Mouse (Mus musculus): ENCODE measurements around the gene Ifit1bl1.
A peak's percentile ranks its signal among the peaks of the same experiment; 100 is the strongest.
"Not testable (repeated sequence)": the region's sequence is repeated elsewhere in the genome, so short reads cannot be mapped to it uniquely, and the experiment has no call there.

Gene Ifit1bl1

DNA sequence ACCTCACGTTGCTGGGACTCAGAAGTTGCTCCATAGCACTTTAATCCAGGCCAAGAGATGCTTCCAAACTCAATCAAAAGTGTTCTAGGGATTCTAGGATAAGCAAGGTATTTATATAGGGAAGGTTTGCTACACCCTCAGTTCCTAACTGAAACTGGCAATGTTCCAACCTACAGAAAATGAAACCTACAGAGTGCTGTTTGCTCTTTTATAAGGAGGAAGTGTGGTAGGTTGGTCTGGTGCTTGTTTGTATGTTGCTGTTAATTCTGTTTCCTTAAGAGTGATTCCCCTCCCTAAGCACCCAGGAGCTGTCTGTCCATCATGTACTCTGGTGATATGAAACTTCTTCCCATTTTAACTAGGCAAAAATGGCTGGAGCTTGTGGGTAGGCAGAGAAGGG is at the start of gene Ifit1bl1:
Gene Ifit1bl1, minus strand, starts transcription at position 69 of the 400 bp plus-strand sequence.
- DNase-seq (ENCODE audit: low spot score) = not testable (repeated sequence)

DNA sequence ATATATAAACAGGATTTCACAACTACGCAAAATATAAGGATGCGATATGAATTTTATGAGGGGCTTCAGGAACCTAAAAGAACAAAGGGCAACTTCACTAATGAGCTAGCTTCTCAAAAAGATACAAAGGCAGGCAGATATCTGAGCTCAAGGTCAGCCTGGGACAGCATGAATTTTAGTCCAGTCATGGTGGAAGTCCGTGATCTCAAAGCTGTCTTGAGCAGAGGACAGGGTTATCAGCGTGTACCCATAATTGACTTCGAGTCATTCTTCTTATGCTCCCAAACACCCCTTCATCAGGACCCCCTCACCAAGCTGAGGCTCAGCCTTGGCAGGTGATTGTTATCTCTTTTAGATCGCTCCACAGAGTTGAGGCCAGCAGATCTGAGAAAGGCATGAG is 49.2 kb upstream of the Ifit1bl1 start:
- DNase-seq (ENCODE audit: low spot score) = no peak

DNA sequence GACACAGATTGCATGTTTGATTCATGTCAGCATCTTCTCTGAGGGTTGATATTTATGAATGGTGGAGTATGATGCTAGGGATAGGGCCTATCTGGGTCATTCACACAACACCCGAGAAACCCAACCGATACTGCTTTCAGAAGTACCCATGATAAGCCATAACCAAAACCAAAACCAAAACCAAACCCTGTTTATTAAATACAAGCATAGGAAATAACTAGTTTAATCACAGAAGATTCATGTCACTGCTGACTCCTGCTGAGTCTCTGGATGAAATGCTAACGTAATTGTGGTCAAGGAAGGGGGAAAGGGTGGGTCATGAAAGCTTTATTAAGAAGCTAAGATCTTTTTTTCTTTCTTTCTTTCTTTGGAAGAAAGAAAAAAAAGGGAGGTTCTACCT is 48.5 kb upstream of the Ifit1bl1 start:
- no peak for DNase-seq (ENCODE audit: low spot score)

DNA sequence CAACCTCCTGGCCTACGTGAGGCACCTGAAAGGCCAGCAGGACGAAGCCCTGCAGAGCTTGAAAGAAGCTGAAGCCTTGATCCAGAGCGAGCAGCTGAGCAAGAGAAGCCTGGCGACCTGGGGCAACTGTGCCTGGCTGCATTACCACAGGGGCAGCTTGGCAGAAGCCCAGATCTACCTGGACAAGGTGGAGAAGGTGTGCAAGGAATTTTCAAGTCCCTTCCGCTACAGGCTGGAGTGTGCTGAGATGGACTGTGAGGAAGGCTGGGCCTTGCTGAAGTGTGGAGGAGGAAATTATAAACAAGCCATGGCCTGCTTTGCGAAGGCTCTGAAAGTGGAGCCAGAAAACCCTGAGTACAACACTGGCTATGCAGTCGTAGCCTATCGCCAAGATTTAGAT is 45.9 kb upstream of the Ifit1bl1 start:
- not testable (repeated sequence) for DNase-seq (ENCODE audit: low spot score)

DNA sequence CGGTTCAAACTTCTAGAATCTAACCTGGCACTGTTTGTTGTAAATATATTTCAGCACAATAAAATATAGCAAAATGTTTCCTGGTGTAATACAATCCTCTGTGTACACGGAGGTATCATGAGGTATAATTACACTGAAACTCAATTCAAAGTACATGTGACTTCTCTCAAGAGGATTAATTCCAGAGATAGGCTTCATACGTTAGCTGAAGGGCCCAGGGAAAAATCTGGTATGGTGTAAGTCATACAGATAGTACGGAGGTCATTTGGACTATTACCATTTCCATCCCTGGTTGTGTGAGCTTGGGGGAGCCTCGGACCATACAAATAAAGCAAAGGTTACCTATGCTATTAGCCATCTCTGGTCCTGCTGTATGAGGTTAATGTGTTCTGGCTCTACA is 40.9 kb upstream of the Ifit1bl1 start:
- no peak for DNase-seq (ENCODE audit: low spot score)

DNA sequence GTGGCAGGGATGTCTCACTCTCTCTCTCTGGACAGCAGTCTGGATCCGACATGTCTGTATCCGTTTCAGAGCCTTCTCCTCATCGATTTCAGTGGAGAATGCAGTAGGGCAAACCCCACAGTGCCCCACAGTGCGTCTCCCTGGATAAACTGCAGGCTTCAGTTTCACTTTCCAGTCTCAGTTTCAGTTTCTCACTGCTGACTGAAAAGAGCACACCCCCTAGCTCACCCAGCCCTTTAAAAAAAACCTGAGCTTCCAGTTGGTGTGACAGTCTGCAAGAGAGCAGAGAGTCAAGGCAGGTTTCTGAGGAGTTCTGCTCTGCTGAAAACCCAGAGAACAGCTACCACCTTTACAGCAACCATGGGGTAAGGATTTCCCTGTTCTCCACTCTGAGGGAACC is 38.9 kb upstream of the Ifit1bl1 start, which contains the start of the genes Ifit1bl2 and Ifit1:
Gene Ifit1bl2, minus strand, starts transcription at position 121 of the 400 bp plus-strand sequence.
Gene Ifit1, plus strand, starts transcription at position 249 of the 400 bp plus-strand sequence.
- peak; percentile 64 for DNase-seq (ENCODE audit: low spot score)

DNA sequence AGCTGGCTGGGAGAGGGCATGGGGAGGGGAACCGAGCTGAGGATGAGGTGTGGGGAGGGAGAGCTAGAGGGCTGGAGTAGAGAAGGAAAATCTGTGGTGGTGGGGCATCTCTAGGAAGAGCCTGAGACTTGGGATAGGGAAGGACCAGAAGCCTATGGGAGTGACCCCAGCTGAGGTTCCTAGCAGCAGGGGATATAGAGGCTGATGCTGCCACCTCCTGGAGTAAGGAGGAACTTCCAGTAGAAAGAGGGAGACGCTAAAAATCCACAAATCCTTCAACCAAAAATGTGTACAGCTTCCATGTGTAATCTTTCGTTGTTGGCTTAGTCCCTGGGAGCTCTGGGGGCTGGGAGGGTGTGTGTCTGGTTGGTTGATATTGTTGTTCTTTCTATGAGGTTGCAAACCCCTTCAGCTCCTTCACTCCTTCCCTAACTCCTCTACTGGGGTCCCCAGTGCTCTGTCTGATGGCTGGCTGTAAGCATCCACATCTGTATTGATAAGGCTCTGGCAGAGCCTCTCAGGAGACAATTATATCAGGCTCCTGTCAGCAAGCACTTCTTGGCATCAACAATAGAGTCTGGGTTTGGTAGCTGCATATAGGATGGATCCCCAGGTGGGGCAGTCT is 35.3 kb upstream of the Ifit1bl1 start:
- DNase-seq (ENCODE audit: low spot score) = peak; percentile 83

DNA sequence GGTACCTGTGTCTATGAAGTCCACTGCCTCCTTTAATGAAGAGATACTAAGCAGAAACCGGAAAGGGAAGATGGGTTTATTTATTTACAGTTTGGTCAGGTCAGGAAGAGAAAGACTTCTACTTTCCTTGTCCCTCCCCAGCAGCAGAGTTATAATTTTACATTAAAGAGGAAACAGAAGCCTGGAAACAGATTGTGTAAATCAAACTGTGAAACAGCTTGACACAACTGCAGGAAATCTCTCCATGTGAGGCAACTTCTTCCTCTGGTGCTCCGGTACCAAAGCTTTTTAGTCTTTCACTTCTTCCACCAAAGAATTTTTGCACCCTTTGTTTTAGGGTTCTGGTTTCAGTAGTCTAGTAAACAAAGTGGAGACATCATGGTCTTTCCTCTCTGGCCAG is 31.7 kb upstream of the Ifit1bl1 start:
- no peak for DNase-seq (ENCODE audit: low spot score)

DNA sequence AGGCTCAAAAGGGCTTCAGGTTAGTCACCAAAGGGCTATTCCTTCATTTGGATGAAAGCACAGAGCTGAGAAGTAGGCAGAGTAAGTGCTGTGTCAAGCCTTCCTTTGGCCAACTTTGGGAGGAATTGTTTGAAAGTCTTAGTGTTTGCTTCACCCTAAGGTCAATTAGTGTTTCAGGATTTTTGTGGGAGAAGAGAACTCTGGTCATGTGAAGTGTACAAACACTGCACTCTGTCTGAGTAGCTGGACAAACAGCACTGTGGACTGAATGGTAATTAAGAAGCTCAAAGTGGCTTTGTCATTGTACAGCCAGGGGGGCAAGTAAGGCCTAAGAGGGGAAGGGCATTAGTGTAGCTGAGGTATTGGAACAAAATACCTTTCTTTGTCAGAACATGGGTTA is 29.7 kb upstream of the Ifit1bl1 start:
- no peak for DNase-seq (ENCODE audit: low spot score)

DNA sequence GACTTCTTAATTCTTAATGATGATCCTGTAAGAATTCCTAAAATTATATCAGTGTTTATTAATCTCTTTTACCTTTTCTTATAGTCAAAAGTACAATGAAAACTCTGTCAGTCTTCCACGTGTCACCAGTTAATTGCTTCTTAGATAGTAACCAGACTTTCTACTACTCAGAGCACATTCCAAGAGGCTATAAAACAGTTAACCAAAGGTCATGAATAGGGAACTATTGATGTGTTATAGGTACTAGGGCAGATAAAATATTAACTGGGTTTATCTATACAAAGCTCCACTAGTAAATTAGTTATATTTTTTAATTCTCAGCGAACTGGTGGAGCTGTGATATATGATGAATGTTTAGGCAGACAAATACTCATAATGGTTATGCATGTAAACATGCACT is 25.7 kb upstream of the Ifit1bl1 start:
- DNase-seq (ENCODE audit: low spot score) = no peak

DNA sequence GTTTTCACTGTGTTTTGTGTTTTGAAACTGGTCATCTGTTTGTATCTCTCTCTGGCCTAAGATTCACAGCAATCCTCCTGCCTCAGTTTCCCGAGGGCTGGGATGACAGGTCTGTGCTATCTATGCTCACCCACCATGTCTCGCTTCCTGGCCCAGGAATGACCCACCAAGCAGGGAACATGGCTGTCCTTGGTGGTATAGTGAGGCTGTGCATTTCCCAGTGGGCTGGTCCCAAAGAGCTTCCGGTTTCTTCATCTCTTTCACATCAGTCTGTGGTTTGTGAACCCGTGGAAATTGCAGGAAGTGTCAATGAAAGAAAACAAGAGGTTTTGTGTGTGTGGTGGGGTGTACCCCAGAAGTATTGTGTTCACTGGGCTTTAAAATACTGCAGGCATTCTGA is 22.9 kb upstream of the Ifit1bl1 start:
- DNase-seq (ENCODE audit: low spot score) = no peak

DNA sequence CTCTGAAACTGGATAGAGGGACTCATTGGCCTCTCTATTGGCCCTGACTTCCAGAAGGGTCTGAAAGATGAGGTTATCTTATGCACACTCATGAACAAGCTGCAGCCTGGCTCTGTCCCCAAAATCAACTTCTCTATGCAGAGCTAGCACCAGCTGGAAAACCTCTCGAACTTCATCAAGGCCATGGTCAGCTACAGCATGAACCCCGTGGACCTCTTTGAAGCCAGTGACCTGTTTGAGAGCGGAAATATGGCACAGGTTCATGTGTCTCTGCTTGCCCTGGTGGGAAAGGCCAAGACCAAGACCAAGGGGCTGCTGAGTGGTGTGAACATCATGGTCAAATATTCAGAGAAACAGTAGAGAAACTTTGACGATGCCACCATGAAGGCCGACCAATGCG is 22.0 kb upstream of the Ifit1bl1 start:
- DNase-seq (ENCODE audit: low spot score) = no peak

DNA sequence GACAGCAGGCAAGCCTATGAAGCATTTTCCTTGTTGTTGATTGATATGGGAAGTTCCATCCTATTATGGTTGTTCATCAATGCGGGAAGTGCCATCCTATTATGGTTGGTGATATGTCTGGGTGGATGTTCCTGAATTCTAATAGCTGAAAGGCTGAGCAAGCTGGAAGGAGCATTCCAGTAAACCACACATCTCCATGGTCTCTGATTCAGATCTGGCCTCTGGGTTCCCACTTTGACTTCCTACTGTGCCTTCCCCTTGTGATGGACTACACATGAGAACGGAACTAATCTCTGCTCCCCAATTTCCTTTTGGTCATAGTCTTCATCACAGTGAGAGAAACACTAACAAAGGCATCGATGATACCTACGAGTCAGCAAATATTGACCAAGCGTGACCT is 19.1 kb upstream of the Ifit1bl1 start:
- no peak for DNase-seq (ENCODE audit: low spot score)

DNA sequence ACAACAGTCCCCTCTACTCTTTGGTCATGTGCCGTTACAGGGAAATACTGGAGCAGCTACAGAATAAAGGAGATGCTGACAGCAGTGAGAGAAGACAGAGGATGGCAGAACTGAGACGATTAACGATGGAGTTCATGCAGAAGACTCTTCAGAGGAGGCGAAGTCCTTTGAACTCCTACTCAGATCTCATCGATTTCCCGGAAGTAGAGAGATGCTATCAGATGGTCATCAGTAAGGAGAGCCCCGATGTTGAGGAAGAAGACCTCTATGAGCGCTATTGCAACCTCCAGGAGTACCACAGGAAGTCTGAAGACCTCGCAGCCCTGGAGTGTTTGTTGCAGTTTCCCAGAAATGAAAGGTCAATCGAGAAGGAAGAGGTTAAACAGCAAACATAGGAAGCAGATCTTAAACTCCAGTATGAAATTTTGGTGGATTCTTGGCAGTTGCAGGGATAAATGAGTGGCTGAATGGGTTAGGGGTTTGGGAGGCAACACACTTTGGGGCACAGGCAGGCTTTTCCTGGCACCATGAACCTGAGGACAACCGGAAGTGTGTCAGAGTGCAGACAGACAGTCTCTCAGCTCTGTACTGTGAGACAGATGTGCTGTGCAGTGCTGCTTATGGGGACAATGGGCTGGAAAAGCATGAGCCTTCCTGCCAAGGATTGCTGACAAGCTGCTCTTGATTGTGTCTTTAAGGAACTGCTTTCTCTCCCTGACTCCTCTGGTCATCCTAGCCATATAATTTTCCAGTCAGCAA is 10.7 kb upstream of the Ifit1bl1 start:
- not testable (repeated sequence) for DNase-seq (ENCODE audit: low spot score)

DNA sequence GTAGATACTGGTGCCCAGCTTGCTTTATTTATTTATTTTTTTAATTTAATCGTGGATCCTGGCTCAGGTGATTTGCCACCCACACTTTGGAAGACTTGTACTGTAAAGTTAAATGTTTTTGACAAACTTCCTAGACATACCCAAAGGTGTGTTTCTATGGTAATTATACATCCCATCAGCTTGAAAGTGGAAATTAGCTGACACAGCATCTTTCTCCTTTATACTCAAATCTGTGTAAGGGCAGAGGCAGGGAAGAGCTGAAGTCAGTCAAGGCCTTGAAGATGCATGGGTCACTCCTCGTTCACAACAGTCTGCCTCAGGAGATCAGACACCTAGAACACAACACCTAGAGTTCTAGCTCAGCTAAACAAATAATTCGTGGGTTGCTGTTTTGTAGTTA is 8.4 kb upstream of the Ifit1bl1 start:
- not testable (repeated sequence) for DNase-seq (ENCODE audit: low spot score)

DNA sequence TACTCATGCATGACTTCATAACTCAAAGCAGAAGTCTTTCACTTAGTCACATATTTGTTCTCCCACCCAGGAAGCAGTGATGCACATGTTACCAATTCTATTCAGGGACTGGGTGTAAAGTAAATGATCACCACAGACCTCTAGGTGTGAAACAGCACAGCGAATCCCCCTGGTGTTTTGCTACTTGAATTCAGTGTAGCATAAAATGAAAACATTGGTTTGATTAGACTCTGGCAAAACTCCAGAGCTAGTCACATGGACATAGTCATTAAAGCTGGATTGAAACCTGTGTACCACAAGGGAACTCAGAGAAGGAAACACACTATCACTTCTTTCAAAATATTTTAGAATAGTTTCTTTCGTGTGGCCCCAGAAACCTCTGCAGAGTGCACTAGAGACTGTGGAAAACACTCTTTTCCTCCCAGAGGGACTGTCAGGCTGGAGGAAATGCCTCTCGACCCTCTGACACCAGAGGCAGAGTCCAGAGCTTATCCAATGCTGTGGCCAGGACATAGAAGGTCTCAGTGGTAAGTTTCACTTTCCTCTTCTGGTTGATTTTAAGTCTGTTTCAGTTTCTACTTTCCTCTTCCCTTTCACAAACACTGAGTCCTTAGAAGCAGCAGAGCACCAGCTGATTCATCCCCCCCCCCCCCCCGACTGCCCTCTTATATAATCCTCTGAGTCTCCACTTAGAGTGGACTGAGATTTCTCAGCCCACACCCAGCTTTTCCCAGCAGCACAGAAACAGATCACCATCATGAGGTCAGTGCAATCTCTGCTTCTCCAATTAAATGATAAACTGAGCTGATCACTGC is 5.7 kb upstream of the Ifit1bl1 start, which contains the start of gene Ifit3b:
Gene Ifit3b, plus strand, starts transcription at position 734 of the 815 bp plus-strand sequence.
- peak; percentile 73 for DNase-seq (ENCODE audit: low spot score)

DNA sequence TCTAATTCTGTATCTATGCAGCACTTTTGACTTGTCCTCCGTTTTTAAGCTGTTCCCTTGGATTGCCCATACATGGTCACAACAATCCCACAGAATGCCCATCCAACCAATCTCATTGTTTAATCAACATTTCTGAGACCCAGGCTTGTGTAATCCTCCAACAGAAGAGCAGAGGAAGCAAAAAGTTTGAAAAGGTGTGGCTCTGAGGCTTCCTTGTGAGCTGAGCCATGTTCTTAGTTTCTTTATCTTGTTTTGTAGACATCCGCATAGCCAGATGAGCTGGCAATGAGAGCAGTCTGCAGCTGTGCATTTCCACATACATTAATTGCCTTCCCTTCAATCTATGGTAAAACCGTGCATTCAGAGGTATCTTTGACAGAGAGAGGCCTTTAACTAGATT is 3.7 kb upstream of the Ifit1bl1 start:
- no peak for DNase-seq (ENCODE audit: low spot score)

DNA sequence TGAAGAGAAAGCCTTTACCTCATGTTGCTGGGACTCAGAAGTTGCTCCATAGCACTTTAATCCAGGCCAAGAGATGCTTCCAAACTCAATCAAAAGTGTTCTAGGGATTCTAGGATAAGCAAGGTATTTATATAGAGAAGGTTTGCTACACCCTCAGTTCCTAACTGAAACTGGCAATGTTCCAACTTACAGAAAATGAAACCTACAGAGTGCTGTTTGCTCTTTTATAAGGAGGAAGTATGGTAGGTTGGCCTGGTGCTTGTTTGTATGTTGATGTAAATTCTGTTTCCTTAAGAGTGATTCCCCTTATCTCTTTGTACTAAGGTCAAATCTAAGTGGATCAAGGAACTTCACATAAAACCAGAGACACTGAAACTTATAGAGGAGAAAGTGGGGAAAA is 2.5 kb downstream of the Ifit1bl1 start:
- DNase-seq (ENCODE audit: low spot score) = not testable (repeated sequence)

DNA sequence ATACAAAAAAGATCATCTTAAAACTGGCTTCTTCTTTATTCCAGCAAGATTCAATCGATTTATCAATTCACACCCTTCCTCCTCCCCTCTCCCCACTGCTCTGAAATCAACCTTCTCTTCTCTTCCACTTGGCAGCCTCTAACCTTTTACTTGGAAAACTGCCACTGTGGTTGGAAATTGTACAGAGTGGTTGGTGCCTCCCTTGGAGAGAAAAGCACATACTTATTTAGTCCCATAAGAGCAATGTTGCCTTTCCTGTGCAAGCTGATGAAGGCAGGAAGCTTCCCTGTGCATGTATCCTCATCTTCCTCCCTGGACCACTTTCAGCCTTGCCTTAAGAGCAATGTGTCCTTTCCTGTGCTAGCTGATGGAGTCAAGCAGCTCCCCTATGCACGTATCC is 3.4 kb downstream of the Ifit1bl1 start:
- peak; percentile 98 for DNase-seq (ENCODE audit: low spot score)

DNA sequence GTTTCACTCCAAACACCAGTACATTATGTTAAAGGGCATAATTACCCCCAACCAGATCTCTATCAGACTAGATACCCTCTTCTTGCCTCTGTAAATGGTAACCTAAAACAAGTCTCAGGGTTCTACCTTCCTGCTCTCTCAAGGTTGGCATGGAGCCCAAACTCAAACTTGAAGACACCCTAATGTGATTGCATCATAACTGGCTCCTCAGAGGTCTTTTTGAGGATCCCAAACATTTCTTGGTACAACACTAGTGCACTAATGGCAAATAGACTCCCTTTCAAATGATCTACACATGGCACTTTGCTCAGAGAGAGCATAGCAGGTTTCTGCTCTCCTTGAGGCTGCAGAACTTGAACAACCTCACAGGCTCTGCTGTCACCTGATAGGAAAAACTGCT is 4.9 kb downstream of the Ifit1bl1 start:
- no peak for DNase-seq (ENCODE audit: low spot score)

DNA sequence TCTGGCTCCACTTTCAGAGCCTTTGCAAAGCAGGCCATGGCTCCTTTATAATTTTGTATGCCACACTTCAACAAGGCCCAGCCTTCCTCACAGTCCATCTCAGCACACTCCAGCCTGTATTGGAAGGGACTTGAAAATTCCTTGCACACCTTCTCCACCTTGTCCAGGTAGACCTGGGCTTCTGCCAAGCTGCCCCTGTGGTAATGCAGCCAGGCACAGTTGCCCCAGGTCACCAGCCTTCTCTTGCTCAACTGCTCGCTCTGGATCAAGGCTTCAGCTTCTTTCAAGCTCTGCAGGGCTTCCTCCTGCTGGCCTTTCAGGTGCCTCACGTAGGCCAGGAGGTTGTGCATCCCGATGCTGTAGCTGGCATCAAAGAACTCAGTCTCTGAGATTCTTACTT is 7.2 kb downstream of the Ifit1bl1 start:
- not testable (repeated sequence) for DNase-seq (ENCODE audit: low spot score)

DNA sequence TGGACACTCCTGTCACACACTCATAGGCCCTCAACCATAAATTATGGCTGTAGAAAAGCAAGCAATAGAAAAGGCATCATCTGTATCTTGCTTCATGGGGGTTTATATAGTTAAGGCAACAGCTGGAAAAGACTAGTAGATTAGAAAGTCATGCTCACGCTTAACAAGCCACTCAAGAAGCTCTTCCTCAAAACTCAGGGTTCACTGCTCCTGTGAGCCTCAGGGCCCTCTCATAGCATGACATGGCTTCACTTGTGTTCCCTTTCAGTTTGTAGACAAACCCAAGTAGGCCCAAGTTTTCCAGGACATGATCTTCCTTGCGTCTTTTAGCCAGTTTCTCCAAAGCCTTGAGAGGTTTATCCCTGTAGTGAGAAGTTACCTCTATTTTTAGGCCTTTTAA is 8.3 kb downstream of the Ifit1bl1 start:
- no peak for DNase-seq (ENCODE audit: low spot score)

DNA sequence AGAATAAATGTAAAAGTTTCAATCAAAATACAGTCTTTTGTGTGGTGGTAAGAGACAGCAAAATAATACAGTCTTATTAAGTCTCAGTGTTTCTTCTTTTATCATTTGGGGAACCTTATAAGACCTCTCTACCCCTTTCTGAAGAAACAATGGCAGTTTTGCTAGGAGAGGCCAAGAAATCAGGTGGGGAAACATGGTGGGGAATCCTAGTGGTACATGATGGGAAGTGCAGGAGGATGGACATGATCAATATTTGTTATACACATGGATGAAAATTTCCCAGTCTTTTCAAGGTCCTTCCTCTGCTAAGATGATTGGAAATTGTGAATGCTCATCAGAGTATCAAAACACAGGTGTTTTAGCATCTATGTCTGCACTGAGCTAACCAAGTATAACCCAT is 12.8 kb downstream of the Ifit1bl1 start:
- DNase-seq (ENCODE audit: low spot score) = no peak

Data from adipocyte (in vitro differentiated cells).